Mouse (Mus musculus): ENCODE measurements around the gene Zfp658. TPM values are rescaled to one million over a fixed set of nuclear protein-coding genes. Genes with fewer than 3 reads are reported as not detected.

The Zfp658 gene
- polyA plus RNA-seq, 1 experiment from 2014 or later: 10.3 TPM

DNA sequence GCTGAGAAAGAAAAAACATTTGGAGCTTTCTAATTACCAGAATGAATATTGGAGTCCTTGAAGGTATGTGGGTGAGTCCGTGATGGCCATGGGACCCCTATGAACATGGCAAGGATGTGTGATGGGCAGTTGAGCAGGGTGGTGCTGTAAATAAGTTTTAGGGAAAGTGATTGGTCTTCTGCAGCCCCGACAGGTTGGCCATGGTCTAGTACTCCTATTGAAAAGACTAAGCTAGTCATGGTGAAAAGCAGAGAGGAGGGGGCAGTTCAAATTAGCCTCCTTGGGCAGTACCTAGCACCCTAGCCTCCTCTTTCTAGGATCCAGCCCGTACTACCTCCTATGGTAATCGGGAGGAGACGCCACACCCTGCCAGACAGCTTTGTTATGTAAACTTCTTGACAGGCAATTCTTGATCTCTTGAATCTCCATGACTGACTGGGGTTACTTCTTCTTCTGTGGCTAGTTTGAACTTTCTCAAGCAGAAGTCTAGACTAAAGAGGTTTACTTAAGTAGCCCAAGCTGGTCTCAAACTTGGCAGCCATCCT is 45.8 kb downstream of the Zfp658 start:
- H3K4me3 ChIP-seq (replicated peaks; ENCODE audit: low read depth, low read length): no peak overlapping the region; the same call in 1 of the 2 replicates
- WGBS: 29% methylated on average over 5 of the region's 5 CpGs

DNA sequence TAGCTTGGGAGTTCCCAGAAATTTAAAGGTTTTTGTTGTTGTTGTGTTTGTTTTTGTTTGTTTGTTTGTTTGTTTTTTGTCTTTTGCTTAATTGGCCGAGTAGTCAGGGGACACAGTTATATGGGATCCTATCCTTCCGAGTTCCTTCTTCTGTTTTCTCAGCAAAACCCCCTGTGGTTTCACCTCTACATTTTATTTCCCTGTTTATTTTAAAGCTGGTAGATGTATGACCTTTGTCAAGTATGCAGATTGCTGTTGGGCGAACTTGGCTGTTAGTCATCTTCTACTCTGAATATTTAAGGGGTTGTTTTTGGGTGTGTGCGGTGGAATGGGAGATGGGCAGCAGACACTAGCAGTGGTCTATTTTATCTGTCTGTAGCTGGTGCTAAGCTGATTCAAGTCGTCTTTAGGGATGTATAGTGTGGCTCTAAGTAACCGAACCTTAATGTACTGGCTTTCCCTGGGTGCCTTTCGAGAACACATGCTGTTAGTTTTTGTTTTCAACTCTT is 46.3 kb downstream of the Zfp658 start:
- no peaks in the 10 kb centered on the region for H3K9me3 ChIP-seq (ENCODE audit: control insufficient read depth, low read length)
- WGBS: 85% methylated on average over 7 of the region's 7 CpGs
- H3K27me3 ChIP-seq (ENCODE audit: control insufficient read depth, insufficient read depth, low read length): no peaks in the 10 kb centered on the region
- H3K9ac ChIP-seq (replicated peaks; ENCODE audit: low read length): no peak overlapping the region
- peaks cover 6% of the 10 kb centered on the region for H3K4me1 ChIP-seq (ENCODE audit: control insufficient read depth, insufficient read depth, low read length)
- DNase-seq (no peak), ATAC-seq (ENCODE audit: low FRiP score, low TSS enrichment) (no peak)
- H3K4me3 ChIP-seq (replicated peaks; ENCODE audit: low read depth, low read length): no peak overlapping the region
- no peak overlapping the region for H3K4me2 ChIP-seq (ENCODE audit: low read length)
- H3K27ac ChIP-seq (replicated peaks; ENCODE audit: low read depth, low read length): no peak overlapping the region
- no peaks in the 10 kb centered on the region for H3K36me3 ChIP-seq (ENCODE audit: control insufficient read depth, insufficient read depth, low read length)

More for the DNA sequence above, 45.8 kb downstream of the Zfp658 start:
- Histone ChIP-seq H3K9ac (replicated peaks; ENCODE audit: low read length) (no peak overlapping the region), H3K27ac (replicated peaks; ENCODE audit: low read depth, low read length) (no peak overlapping the region), H3K36me3 (ENCODE audit: control insufficient read depth, insufficient read depth, low read length) (no peaks in the 10 kb centered on the region), H3K27me3 (ENCODE audit: control insufficient read depth, insufficient read depth, low read length) (no peaks in the 10 kb centered on the region), H3K9me3 (ENCODE audit: control insufficient read depth, low read length) (no peaks in the 10 kb centered on the region), H3K4me2 (ENCODE audit: low read length) (peak overlapping the region; percentile 79), H3K4me1 (ENCODE audit: control insufficient read depth, insufficient read depth, low read length) (peaks cover 6% of the 10 kb centered on the region)
- DNase-seq: no peak
- ATAC-seq (ENCODE audit: low FRiP score, low TSS enrichment): no peak

DNA sequence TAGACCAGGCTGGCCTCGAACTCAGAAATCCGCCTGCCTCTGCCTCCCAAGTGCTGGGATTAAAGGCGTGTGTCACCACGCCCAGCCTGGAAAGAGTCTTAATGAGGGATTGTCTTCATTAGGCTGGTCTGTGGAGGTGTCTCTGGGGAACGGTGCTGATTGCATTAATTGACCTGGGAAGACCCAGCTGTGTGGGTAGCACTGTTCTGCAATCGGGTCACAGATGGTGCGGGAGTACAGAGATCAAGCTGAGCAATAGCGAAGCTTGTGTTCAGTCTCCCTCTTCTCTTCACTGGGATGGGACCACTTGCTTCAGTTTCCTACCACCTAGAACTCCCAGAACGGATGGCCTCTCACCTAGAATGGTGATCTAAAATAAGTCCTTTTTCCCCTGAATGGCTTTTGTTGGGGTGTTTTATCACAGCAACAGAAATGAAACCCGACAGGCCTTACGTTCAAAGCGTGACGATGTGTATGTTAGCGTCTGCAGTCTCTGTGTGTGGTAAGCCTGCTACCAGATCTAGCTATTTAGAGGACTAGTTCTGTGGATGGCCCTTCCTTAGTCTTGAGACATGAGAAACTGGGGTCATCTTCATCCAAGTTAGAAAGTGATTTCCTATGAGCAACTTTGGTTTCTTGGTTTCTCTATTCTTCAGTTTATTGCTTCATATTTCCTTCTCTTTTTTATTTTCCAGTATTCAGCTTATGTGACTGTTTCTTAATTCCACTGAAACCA is 51.9 kb downstream of the Zfp658 start:
- ATAC-seq (ENCODE audit: low FRiP score, low TSS enrichment) (no peak), DNase-seq (no peak)
- Histone ChIP-seq H3K27ac (replicated peaks; ENCODE audit: low read depth, low read length) (no peak overlapping the region), H3K4me3 (replicated peaks; ENCODE audit: low read depth, low read length) (no peak overlapping the region), H3K27me3 (ENCODE audit: control insufficient read depth, insufficient read depth, low read length) (no peaks in the 10 kb centered on the region), H3K4me2 (ENCODE audit: low read length) (no peak overlapping the region), H3K9me3 (ENCODE audit: control insufficient read depth, low read length) (no peaks in the 10 kb centered on the region), H3K4me1 (ENCODE audit: control insufficient read depth, insufficient read depth, low read length) (no peaks in the 10 kb centered on the region), H3K36me3 (ENCODE audit: control insufficient read depth, insufficient read depth, low read length) (no peaks in the 10 kb centered on the region), H3K9ac (replicated peaks; ENCODE audit: low read length) (no peak overlapping the region)
- WGBS: 84% methylated on average over 14 of the region's 14 CpGs

DNA sequence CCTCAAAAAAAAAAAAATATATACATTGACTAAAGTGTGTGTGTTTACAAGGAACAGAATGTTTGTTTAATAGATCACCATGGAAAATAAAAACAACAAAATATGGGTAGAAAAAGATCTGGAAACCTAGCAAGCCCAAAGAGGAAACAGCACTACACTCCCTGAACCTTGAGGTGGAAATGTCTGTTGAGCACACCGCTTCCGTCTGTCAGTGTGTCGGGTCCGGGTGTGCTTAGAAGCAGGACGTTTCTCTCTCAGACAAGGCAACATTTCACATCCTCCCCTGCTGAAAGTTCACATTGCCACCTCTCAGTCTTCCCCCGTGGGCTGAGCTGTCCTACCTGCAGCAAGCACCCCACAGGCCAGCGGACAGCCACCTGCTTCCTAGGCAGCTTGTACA is 60.9 kb downstream of the Zfp658 start:
- Histone ChIP-seq H3K27ac (replicated peaks; ENCODE audit: low read depth, low read length) (no peak overlapping the region), H3K9me3 (ENCODE audit: control insufficient read depth, low read length) (no peaks in the 10 kb centered on the region), H3K4me1 (ENCODE audit: control insufficient read depth, insufficient read depth, low read length) (no peaks in the 10 kb centered on the region), H3K4me2 (ENCODE audit: low read length) (no peak overlapping the region), H3K36me3 (ENCODE audit: control insufficient read depth, insufficient read depth, low read length) (no peaks in the 10 kb centered on the region), H3K27me3 (ENCODE audit: control insufficient read depth, insufficient read depth, low read length) (no peaks in the 10 kb centered on the region), H3K9ac (replicated peaks; ENCODE audit: low read length) (no peak overlapping the region), H3K4me3 (replicated peaks; ENCODE audit: low read depth, low read length) (no peak overlapping the region)
- DNase-seq (no peak), ATAC-seq (ENCODE audit: low FRiP score, low TSS enrichment) (no peak)
- 86% methylated on average over 7 of the region's 7 CpGs for WGBS

GRCm38 (mm10) chr7:43623819-43624218 is 61.8 kb downstream of the Zfp658 start:
- DNase-seq (peak; percentile 13), ATAC-seq (ENCODE audit: low FRiP score, low TSS enrichment) (no peak)
- peak overlapping the region; percentile 33 for H3K4me2 ChIP-seq (ENCODE audit: low read length)
- no peak overlapping the region for H3K9ac ChIP-seq (replicated peaks; ENCODE audit: low read length)
- 18% methylated on average over 10 of the region's 10 CpGs for WGBS
- no peaks in the 10 kb centered on the region for H3K9me3 ChIP-seq (ENCODE audit: control insufficient read depth, low read length)
- no peaks in the 10 kb centered on the region for H3K36me3 ChIP-seq (ENCODE audit: control insufficient read depth, insufficient read depth, low read length)
- no peaks in the 10 kb centered on the region for H3K27me3 ChIP-seq (ENCODE audit: control insufficient read depth, insufficient read depth, low read length)
- H3K4me3 ChIP-seq (replicated peaks; ENCODE audit: low read depth, low read length): no peak overlapping the region
- no peaks in the 10 kb centered on the region for H3K4me1 ChIP-seq (ENCODE audit: control insufficient read depth, insufficient read depth, low read length)
- H3K27ac ChIP-seq (replicated peaks; ENCODE audit: low read depth, low read length): no peak overlapping the region

Other genes starting within 250 kb of the Zfp658 start
- gene Zfp715, start 249.0 kb upstream of the Zfp658 start, polyA plus RNA-seq (2014; fragmentation: Nextera tagmentation; extraction: Ambion mirVana): 18.7 and 29.5 TPM in 2 replicates
- gene Siglecf, start 210.9 kb upstream of the Zfp658 start, polyA plus RNA-seq (2014; fragmentation: Nextera tagmentation; extraction: Ambion mirVana): 0.16 and 0.21 TPM in 2 replicates
- not detected in 2 replicates for gene Siglecg, start 154.1 kb upstream of the Zfp658 start, polyA plus RNA-seq (2014; fragmentation: Nextera tagmentation; extraction: Ambion mirVana)
- not detected in 2 replicates for gene Lim2, start 134.6 kb upstream of the Zfp658 start, polyA plus RNA-seq (2014; fragmentation: Nextera tagmentation; extraction: Ambion mirVana)
- gene Nkg7, start 125.2 kb upstream of the Zfp658 start, polyA plus RNA-seq (2014; fragmentation: Nextera tagmentation; extraction: Ambion mirVana): not detected in 2 replicates
- not detected in 2 replicates for gene Cldnd2, start 121.5 kb upstream of the Zfp658 start, polyA plus RNA-seq (2014; fragmentation: Nextera tagmentation; extraction: Ambion mirVana)
- 101 and 120 TPM in 2 replicates for gene Etfb, start 118.2 kb upstream of the Zfp658 start, polyA plus RNA-seq (2014; fragmentation: Nextera tagmentation; extraction: Ambion mirVana)
- gene Gm45233, start 118.1 kb upstream of the Zfp658 start, polyA plus RNA-seq (2014; fragmentation: Nextera tagmentation; extraction: Ambion mirVana): not detected in 2 replicates
- 8.0 and 12.5 TPM in 2 replicates for gene Vsig10l, start 99.1 kb upstream of the Zfp658 start, polyA plus RNA-seq (2014; fragmentation: Nextera tagmentation; extraction: Ambion mirVana)
- 8.8 and 12.1 TPM in 2 replicates for gene Iglon5, start 72.2 kb upstream of the Zfp658 start, polyA plus RNA-seq (2014; fragmentation: Nextera tagmentation; extraction: Ambion mirVana)
- not detected in 2 replicates for gene 4931406B18Rik, start 56.3 kb upstream of the Zfp658 start, polyA plus RNA-seq (2014; fragmentation: Nextera tagmentation; extraction: Ambion mirVana)
- gene Cd33, start 17.8 kb upstream of the Zfp658 start, polyA plus RNA-seq (2014; fragmentation: Nextera tagmentation; extraction: Ambion mirVana): 0.38 and 0.65 TPM in 2 replicates
- 14.5 and 19.4 TPM in 2 replicates for gene Zfp719, start 17.4 kb downstream of the Zfp658 start, polyA plus RNA-seq (2014; fragmentation: Nextera tagmentation; extraction: Ambion mirVana)
- 0.27 and 0.54 TPM in 2 replicates for gene Zfp819, start 44.9 kb downstream of the Zfp658 start, polyA plus RNA-seq (2014; fragmentation: Nextera tagmentation; extraction: Ambion mirVana)
- 0.15 TPM in 1 of 2 replicates, not detected in the other for gene Ceacam18, start 72.5 kb downstream of the Zfp658 start, polyA plus RNA-seq (2014; fragmentation: Nextera tagmentation; extraction: Ambion mirVana)
- gene Siglece, start 97.9 kb downstream of the Zfp658 start, polyA plus RNA-seq (2014; fragmentation: Nextera tagmentation; extraction: Ambion mirVana): 0.21 TPM in 1 of 2 replicates, not detected in the other
- 16.6 and 23.4 TPM in 2 replicates for gene Ctu1, start 109.8 kb downstream of the Zfp658 start, polyA plus RNA-seq (2014; fragmentation: Nextera tagmentation; extraction: Ambion mirVana)
- gene Klk14, start 128.2 kb downstream of the Zfp658 start, polyA plus RNA-seq (2014; fragmentation: Nextera tagmentation; extraction: Ambion mirVana): not detected in 2 replicates
- gene Klk13, start 150.3 kb downstream of the Zfp658 start, polyA plus RNA-seq (2014; fragmentation: Nextera tagmentation; extraction: Ambion mirVana): not detected in 2 replicates
- gene Klk12, start 206.6 kb downstream of the Zfp658 start, polyA plus RNA-seq (2014; fragmentation: Nextera tagmentation; extraction: Ambion mirVana): not detected in 2 replicates
- not detected in 2 replicates for gene Klk11, start 212.3 kb downstream of the Zfp658 start, polyA plus RNA-seq (2014; fragmentation: Nextera tagmentation; extraction: Ambion mirVana)
- gene Klk10, start 218.8 kb downstream of the Zfp658 start, polyA plus RNA-seq (2014; fragmentation: Nextera tagmentation; extraction: Ambion mirVana): not detected in 2 replicates
- not detected in 2 replicates for gene Klk9, start 229.6 kb downstream of the Zfp658 start, polyA plus RNA-seq (2014; fragmentation: Nextera tagmentation; extraction: Ambion mirVana)
- gene Klk8, start 235.3 kb downstream of the Zfp658 start, polyA plus RNA-seq (2014; fragmentation: Nextera tagmentation; extraction: Ambion mirVana): 6.2 and 6.7 TPM in 2 replicates
- gene Klk7, start 249.0 kb downstream of the Zfp658 start, polyA plus RNA-seq (2014; fragmentation: Nextera tagmentation; extraction: Ambion mirVana): not detected in 2 replicates

Data from midbrain, embryonic 14.5 days (tissue).